Mouse (Mus musculus): ENCODE data around the gene Tgm3. TPM values are rescaled to one million over a fixed set of nuclear protein-coding genes. Genes with fewer than 3 reads are reported as not detected.
A peak's percentile ranks its signal among the peaks of the same experiment; 100 is the strongest.

Gene Tgm3
- total and polyA plus RNA-seq, 2 experiments from 2014 or later: 0.12 to 0.48 TPM

DNA sequence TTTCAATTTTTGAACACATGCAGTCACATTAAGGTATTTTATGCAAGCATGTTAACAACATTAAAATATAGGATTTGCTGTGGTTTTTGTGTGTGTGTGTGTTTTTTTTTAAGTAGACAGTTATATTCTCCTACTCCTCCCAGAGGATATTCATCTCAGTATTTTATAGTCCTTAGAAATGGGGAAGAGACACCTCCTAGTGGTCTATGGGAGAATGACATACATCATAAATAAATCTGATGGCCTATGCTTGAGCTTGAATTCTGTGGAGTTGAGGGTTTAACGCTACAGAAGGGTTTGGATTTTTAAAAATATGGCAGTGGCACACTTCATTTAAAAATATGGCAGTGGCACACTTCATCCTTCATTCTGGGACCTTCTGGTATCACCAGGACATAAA lies 46.0 kb downstream of the Tgm3 start:
- Histone ChIP-seq H3K4me3 (ENCODE audit: low read depth, low read length) (no peak overlapping the region), H3K9ac (no peak overlapping the region), H3K4me2 (ENCODE audit: low read depth) (no peak overlapping the region), H3K36me3 (ENCODE audit: insufficient read depth) (no peaks in the 10 kb centered on the region), H3K27me3 (ENCODE audit: insufficient read depth, low read length) (no peaks in the 10 kb centered on the region), H3K9me3 (ENCODE audit: low read length) (no peaks in the 10 kb centered on the region), H3K27ac (ENCODE audit: low read depth, low read length) (no peak overlapping the region), H3K4me1 (ENCODE audit: insufficient read depth) (no peaks in the 10 kb centered on the region)
- 45% methylated on average over 1 of the region's 1 CpGs for WGBS
- DNase-seq (peak; percentile 77), ATAC-seq (peak; percentile 74)
- TF ChIP-seq CTCF (IDR thresholded peaks at IDR 0.05; ENCODE audit: low read depth): peak; percentile 82

DNA sequence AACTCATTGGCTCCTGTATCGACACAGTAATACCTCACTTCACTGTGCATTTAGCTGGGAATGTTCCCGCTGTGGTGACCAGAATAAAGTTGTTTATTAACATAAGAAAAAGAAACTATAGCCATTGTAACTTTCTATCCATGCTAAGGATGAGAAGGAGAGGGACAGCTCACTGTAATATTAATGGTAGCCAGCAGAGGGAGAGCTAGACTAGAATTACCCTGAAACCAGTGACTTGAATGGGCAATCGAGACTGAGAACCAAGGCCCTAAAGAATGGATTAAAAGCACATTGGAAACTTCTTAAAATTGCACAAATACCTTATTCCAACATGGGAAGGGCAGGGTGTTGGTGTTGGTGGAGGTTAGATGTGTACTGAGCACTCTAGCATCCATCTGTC lies 56.1 kb downstream of the Tgm3 start:
- Histone ChIP-seq H3K9ac (no peak overlapping the region), H3K36me3 (ENCODE audit: insufficient read depth) (no peaks in the 10 kb centered on the region), H3K27ac (ENCODE audit: low read depth, low read length) (no peak overlapping the region), H3K27me3 (ENCODE audit: insufficient read depth, low read length) (no peaks in the 10 kb centered on the region), H3K4me3 (ENCODE audit: low read depth, low read length) (no peak overlapping the region), H3K4me1 (ENCODE audit: insufficient read depth) (no peaks in the 10 kb centered on the region), H3K9me3 (ENCODE audit: low read length) (no peaks in the 10 kb centered on the region), H3K4me2 (ENCODE audit: low read depth) (no peak overlapping the region)
- peak; percentile 86 for TF ChIP-seq CTCF (IDR thresholded peaks at IDR 0.05; ENCODE audit: low read depth)
- WGBS: 20% methylated on average over 3 of the region's 3 CpGs
- peak; percentile 76 for DNase-seq
- ATAC-seq: no peak; the same call in 1 of the 2 replicates

DNA sequence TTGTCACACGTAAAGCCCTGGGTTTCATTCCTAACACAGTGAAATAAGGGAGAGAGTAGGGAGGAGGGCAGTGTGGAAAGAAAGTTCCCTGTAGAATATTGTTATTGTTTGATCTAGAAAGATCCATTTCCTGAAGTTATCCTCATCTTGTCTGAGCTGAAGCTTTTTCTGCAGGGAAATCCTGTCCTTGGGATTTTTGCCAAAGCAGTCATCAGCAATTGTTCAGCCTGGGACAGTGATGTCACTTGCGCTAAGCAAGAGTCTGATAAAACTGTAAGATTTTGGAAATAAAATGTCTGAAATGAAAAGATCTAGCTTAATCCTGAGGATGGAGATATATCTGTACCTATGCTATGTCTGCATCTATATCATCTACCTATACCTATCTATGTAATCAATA lies 58.2 kb downstream of the Tgm3 start:
- Histone ChIP-seq H3K4me1 (ENCODE audit: insufficient read depth) (no peaks in the 10 kb centered on the region), H3K4me2 (ENCODE audit: low read depth) (no peak overlapping the region), H3K4me3 (ENCODE audit: low read depth, low read length) (no peak overlapping the region), H3K36me3 (ENCODE audit: insufficient read depth) (no peaks in the 10 kb centered on the region), H3K27me3 (ENCODE audit: insufficient read depth, low read length) (no peaks in the 10 kb centered on the region), H3K9ac (no peak overlapping the region), H3K9me3 (ENCODE audit: low read length) (no peaks in the 10 kb centered on the region), H3K27ac (ENCODE audit: low read depth, low read length) (no peak overlapping the region)
- TF ChIP-seq CTCF (IDR thresholded peaks at IDR 0.05; ENCODE audit: low read depth): no peak
- ATAC-seq (no peak), DNase-seq (no peak)
- WGBS: 87% methylated on average over 2 of the region's 2 CpGs

Small RNA genes within 50 kb of the gene (microRNA-seq; reads per million reads assigned to microRNA genes)
- gene Mir6339: 0 reads per million in 2 experiments

Other genes starting within 250 kb of the Tgm3 start
- gene Stk35, start 211.8 kb upstream of the Tgm3 start, total RNA-seq (2014; rRNA removed): 10.8 and 14.8 TPM in 2 replicates
- 3.6 and 4.4 TPM in 2 replicates for gene Stk35, start 211.8 kb upstream of the Tgm3 start, polyA plus RNA-seq (2015; fragmentation: Nextera tagmentation; extraction: Ambion mirVana)
- 0.15 and 0.24 TPM in 2 replicates for gene Tgm6, start 100.1 kb downstream of the Tgm3 start, total RNA-seq (2014; rRNA removed)
- 0.29 and 0.33 TPM in 2 replicates for gene Tgm6, start 100.1 kb downstream of the Tgm3 start, polyA plus RNA-seq (2015; fragmentation: Nextera tagmentation; extraction: Ambion mirVana)
- 306 TPM in 2 replicates for gene Snrpb, start 167.1 kb downstream of the Tgm3 start, total RNA-seq (2014; rRNA removed)
- 334 and 388 TPM in 2 replicates for gene Snrpb, start 167.1 kb downstream of the Tgm3 start, polyA plus RNA-seq (2015; fragmentation: Nextera tagmentation; extraction: Ambion mirVana)
- gene Tmc2, start 182.8 kb downstream of the Tgm3 start, total RNA-seq (2014; rRNA removed): not detected in 2 replicates
- not detected in 2 replicates for gene Tmc2, start 182.8 kb downstream of the Tgm3 start, polyA plus RNA-seq (2015; fragmentation: Nextera tagmentation; extraction: Ambion mirVana)

Measured in forebrain, postnatal 0 days (tissue).